Mouse (Mus musculus): Measurements from ENCODE around the gene Ube2m. TPM values are rescaled to one million over a fixed set of nuclear protein-coding genes. Genes with fewer than 3 reads are reported as not detected.

Ube2m gene
- total RNA-seq, 4 experiments from 2014 or later: 188 to 210 (median 192) TPM

DNA sequence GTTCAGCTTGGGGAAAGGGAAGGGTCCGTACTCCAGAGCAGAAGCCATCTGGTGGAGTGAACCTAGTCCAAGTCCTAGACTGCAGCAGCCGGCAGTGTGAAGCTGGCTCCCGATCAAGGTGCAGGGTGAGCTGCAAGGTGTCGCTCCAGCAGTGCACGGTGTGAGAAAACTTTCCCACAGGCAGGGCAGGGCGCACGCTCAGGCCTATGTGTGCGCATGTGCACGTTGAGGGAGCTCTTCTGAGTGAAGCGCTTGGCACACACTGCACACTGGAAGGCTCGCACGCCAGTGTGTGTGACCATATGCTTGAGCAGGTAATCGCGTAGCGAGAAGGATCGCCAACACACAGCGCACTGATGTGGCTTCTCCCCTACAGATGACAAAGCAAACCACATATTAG lies 32.1 kb downstream of the Ube2m start:
- DNase-seq (ENCODE audit: low spot score in 2 of 2): no peak

DNA sequence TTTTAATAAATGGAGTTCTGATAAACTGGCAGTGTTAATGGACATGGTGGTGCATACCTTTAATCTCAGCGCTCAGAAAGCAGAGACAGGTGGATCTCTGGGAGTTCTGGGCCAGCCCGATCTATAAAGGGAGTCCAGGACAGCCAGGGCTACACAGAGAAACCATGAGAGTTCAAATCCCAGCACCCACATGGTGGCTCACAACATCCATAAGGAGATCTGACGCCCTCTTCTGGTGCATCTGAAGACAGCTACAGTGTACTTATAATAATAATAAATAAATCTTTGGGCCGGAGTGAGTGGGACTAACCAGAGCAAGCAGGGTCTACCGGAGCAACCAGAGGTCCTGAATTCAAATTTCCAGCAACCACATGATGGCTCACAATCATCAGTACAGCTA lies 34.7 kb downstream of the Ube2m start:
- no peak for DNase-seq (ENCODE audit: low spot score in 2 of 2)

DNA sequence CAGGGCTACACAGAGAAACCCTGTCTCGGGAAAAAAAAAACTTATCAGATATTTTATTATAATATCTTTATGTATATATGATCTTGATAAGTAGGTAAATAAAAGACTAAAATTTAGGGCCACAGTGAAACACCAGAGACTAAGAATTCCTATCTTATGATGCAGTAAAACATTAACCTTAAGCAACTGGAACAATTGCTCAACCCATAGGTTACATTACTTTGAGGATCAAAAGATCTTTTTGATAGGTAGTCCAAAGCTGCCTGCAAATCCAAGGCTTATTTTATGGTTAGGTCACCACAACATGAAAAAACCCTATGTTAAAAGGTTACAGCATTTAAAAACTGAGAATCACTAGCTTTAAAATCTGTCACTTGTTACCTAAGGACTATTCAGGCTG lies 36.5 kb downstream of the Ube2m start:
- DNase-seq (ENCODE audit: low spot score in 2 of 2): no peak

DNA sequence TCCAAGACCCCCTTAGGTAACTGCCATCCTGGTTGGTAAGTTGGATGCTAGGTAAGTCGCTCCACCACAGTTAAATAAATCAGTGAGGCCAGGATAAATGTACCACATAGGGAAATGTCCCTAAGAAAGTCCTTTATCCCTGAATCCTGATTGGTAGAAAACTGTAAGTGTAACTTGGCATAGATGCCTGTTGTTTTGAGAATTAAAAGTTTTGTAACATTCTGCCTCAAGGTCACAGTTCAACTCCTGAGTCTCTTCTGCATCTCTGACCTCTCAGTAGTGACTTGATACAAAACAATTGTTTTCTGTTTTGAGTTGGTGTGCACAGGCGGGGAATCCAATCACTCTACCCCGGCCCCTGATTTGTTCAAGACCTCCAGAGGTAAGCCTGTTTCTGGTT lies 39.2 kb downstream of the Ube2m start, which contains the start of gene Trim28:
TSS of gene Trim28 (plus strand) at position 264 of the 400 bp plus-strand sequence.
- DNase-seq (ENCODE audit: low spot score in 2 of 2): no peak

DNA sequence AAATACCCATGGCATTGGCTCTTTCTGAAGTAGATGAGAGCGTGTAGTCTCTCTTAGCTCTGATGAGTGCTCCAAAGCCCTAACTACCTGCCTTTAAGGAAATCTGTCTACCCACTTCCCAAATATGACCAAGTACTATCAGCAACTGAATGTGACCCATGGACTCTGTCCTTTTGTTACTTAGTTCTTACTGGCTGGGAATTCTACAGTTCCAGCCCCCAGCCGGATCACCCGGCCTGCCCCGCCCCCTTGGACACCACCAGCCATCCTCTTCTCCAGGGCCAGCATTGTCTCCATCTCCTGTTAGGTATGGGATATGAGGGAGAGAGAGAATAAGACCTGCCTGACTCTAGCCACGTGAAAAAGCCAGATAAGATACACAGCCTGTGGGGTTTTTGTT lies 40.0 kb downstream of the Ube2m start, which contains the start of gene Slc27a5:
TSS of gene Slc27a5 (minus strand) at position 140 of the 400 bp plus-strand sequence.
- DNase-seq (ENCODE audit: low spot score in 2 of 2): no peak

DNA sequence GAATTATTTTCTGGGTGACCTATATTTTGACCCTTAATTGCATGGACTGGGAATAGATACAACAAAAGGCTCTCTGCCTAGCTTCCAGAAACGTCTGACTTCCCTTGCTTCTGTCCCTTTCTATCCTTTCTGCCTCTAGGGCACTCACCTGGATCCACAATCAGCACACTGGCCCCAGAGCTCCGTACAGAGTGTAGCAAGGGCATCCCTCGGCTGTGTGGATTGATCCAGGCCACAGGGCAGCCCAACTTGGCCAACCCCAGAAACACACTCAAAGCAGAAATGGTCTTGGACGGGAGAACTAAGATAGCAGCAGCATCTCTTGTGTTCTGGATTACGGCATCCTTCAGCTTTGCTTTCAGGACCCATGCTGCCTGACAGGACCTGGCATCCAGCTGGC lies 40.8 kb downstream of the Ube2m start:
- DNase-seq (ENCODE audit: low spot score in 2 of 2): no peak

DNA sequence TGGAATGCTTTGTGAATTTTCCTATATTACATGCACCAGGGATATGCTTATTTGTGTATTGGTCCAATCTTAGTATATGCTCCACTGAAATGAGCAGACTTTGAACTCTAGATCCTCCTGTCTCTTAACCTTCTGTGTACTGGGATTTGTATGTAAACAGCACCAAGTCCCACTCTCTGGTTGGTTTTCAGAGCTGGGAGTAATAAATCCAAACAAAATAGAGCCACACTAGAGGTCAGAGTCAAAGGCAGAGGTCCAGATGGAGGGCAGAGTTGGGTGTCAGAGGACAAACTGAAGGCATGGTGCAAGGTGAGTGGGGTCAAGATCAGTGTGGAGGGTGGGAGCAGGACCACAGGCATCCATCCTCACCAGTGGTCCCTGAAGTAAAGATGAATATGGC lies 42.2 kb downstream of the Ube2m start:
- no peak for DNase-seq (ENCODE audit: low spot score in 2 of 2)

DNA sequence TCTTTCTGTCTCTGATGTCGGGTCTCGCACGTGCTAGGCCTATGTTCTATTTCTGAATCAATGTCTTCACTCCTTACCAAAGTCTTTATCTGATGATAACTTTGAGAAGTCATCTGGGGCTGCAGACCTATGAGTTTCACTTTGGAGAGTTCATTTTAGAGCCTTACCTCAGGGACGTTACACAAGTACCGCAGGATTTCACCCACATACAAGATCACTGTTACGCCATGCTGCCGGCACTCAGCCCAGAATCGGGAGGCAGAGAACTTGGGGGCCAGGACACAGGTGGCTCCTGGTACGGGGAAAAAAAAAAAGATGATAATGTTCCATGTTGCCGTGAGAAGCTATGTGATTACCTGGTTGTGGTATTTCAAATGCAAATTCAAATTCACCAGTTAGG lies 44.9 kb downstream of the Ube2m start:
- DNase-seq (ENCODE audit: low spot score in 2 of 2): no peak

DNA sequence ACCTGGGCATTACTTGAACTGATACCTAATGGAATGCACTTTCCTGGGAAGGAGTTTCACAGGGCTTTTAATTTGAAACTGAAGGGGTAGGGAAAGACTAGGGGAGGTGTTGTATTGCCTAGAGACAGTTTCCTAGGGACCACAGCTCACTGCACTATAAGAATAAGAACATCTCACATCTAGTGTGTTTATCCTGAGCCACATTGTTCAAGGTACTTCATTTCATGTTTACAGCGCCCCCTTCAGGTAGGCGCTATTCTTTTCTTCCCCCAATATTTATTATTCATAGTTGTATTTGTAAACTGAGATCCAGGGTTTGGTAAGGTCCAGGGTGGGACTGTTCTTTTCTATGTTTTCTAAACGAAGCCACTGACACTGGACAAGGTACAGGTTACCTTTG lies 45.9 kb downstream of the Ube2m start:
- no peak for DNase-seq (ENCODE audit: low spot score in 2 of 2)

DNA sequence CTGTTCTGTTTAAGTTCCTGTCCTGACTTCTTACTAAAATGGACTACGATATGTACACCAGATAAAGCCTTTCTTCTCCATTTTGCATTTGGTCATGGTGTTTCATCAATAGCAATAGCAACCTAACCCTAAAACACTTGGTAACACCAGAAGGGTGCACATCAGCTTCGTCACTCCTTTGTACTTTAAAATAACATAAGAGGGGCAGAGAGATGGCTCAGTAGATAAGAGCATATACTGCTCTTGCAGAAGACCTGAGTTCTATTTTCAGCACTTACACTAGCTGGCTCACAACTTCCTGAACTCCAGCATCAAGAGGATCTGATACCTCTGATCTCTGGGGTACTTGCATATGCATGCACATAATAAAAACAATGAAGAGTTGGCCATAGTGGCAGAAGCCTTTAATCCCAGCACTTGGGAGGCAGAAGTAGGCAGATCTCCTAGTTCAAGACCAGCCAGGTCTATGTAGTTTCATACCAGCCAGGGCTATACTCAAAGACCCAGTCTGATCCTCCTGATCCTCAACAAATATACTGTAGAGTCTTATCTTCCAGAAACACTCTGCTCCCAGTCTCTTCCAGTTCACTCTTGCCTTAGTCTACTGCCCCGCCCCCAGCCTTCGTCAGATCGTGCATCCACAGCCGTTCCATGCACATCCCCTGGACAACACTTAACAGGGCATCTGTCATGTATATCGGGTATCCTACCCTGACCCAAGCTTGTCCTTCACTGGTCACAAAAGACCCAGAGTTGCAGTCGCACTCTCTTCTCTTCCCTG lies 50.5 kb downstream of the Ube2m start:
- no peak for DNase-seq (ENCODE audit: low spot score in 2 of 2)

DNA sequence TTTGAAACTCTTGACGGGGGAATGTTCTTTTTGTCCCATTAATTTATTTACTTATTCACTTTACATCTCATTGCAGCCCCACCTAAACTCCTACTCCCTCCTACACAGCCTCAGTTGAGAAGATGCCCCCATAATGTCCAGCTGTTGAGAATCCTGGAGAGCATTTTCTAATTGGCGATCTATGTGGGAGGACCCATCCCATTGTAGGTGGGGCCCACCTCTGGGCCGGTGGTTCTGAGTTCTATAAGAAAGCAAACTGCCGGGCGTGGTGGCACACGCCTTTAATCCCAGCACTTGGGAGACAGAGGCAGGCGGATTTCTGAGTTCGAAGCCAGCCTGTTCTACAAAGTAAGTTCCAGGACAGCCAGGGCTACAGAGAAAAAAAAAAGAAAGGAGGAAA lies 51.2 kb downstream of the Ube2m start:
- no peak for DNase-seq (ENCODE audit: low spot score in 2 of 2)

DNA sequence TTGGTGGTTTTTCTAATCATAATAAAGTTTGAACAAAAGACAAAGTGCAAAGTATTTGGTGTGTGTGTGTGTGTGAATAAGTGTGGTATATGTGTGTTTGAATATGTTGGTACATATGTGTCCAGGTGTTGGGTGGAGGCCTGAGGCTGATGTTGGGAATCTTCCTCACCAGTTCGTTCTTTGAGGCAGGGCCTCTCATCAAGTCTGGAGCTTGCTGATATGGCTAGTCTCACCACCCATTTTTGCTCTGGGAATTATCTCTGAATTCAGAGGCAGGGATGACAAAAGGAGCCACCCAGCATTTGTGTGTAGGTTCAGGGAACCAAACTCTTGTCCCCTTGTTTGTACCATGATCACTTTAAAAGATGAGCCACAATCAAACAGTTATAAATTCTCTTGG lies 52.4 kb downstream of the Ube2m start:
- no peak for DNase-seq (ENCODE audit: low spot score in 2 of 2)

Other genes starting within 250 kb of the Ube2m start
- gene Zscan18, start 234.6 kb downstream of the Ube2m start, total RNA-seq (2022): 10 to 100 TPM; 21.6 to 35.9 (median 28.0) TPM
- gene Zfp329, start 219.4 kb downstream of the Ube2m start, total RNA-seq (2022): 10 to 100 TPM; 22.6 to 31.3 (median 25.8) TPM
- 10 to 100 TPM; 14.0 to 18.0 (median 15.9) TPM for gene Zfp110, start 203.5 kb downstream of the Ube2m start, total RNA-seq (2022)
- gene Zfp128, start 157.1 kb downstream of the Ube2m start, total RNA-seq (2022): 1 to 10 TPM; 6.6 to 8.3 (median 7.4) TPM
- 10 to 100 TPM; 14.0 to 20.3 (median 15.1) TPM for gene Zscan22, start 140.5 kb downstream of the Ube2m start, total RNA-seq (2022)
- gene Rps5, start 116.0 kb downstream of the Ube2m start, total RNA-seq (2022): 100 to 1,000 TPM; 383 to 519 (median 436) TPM
- 1 to 10 TPM in 1 of 4 experiments, under 1 TPM in 3; 0.77 to 1.4 (median 0.92) TPM for gene Rnf225, start 110.9 kb downstream of the Ube2m start, total RNA-seq (2022)
- gene Zfp324, start 72.4 kb downstream of the Ube2m start, total RNA-seq (2022): 10 to 100 TPM in 3 of 4 experiments, 1 to 10 TPM in 1; 9.5 to 11.6 (median 11.3) TPM
- gene Zfp446, start 60.4 kb downstream of the Ube2m start, total RNA-seq (2022): 10 to 100 TPM in 1 of 4 experiments, 1 to 10 TPM in 3; 7.5 to 10.8 (median 8.8) TPM
- gene Slc27a5, start 40.1 kb downstream of the Ube2m start, total RNA-seq (2022): under 1 TPM in 3 of 4 experiments, not detected in 1; 0.27 to 0.47 (median 0.27) TPM
- gene Trim28, start 39.2 kb downstream of the Ube2m start, total RNA-seq (2022): 100 to 1,000 TPM; 244 to 272 (median 252) TPM
- gene Zbtb45, start 28.2 kb downstream of the Ube2m start, total RNA-seq (2022): 10 to 100 TPM; 27.0 to 29.6 (median 29.3) TPM
- 100 to 1,000 TPM; 145 to 152 (median 147) TPM for gene Chmp2a, start 3.5 kb downstream of the Ube2m start, total RNA-seq (2022)
- gene Mzf1, start 16.5 kb upstream of the Ube2m start, total RNA-seq (2022): 10 to 100 TPM; 12.1 to 16.3 (median 15.0) TPM
- gene Vmn1r85, start 56.9 kb upstream of the Ube2m start, total RNA-seq (2022): not detected
- not detected for gene Vmn1r86, start 81.6 kb upstream of the Ube2m start, total RNA-seq (2022)
- gene Vmn1r87, start 101.9 kb upstream of the Ube2m start, total RNA-seq (2022): not detected
- under 1 TPM; 0.16 to 0.35 (median 0.27) TPM for gene Vmn1r88, start 121.3 kb upstream of the Ube2m start, total RNA-seq (2022)
- not detected for gene Vmn1r89, start 174.7 kb upstream of the Ube2m start, total RNA-seq (2022)
- 10 to 100 TPM in 2 of 4 experiments, 1 to 10 TPM in 2; 7.6 to 10.1 (median 9.3) TPM for gene Lig1, start 239.0 kb upstream of the Ube2m start, total RNA-seq (2022)
- gene Zswim9, start 240.4 kb upstream of the Ube2m start, total RNA-seq (2022): 10 to 100 TPM; 15.2 to 18.8 (median 17.9) TPM

All from layer of hippocampus, adult 8-10 months (tissue).